Mouse (Mus musculus) midbrain, embryonic 15.5 days (tissue): ENCODE data around the gene Zfp408. TPM values are rescaled to one million over a fixed set of nuclear protein-coding genes. Genes with fewer than 3 reads are reported as not detected.

ENCODE experiments used
- ATAC-seq: fragments of 200-750 bp; cut with Nextera tagmentation; replicated peaks from 2 replicates; pipeline ENCODE4 v1.8.0; 2017; ENCODE audit warnings: moderate TSS enrichment
- H3K27ac ChIP-seq: fragments of 300-500 bp; sonication (generic); 2 replicates; pipeline ENCODE4 v1.5.1; 2015; ENCODE audit warnings: mild to moderate bottlenecking, inconsistent platforms
- H3K27me3 ChIP-seq: fragments of 300-500 bp; sonication (generic); replicated peaks from 2 replicates; pipeline ENCODE4 v1.6.1; 2015; ENCODE audit warnings: inconsistent platforms
- H3K36me3 ChIP-seq: fragments of 300-500 bp; sonication (generic); replicated peaks from 2 replicates; pipeline ENCODE4 v1.6.1; 2015; ENCODE audit warnings: inconsistent platforms
- H3K4me1 ChIP-seq: fragments of 300-500 bp; sonication (generic); 2 replicates; pipeline ENCODE4 v1.6.1; 2015; ENCODE audit warnings: inconsistent platforms
- H3K4me2 ChIP-seq: fragments of 300-500 bp; sonication (generic); 2 replicates; pipeline ENCODE4 v1.6.1; 2015; ENCODE audit warnings: inconsistent platforms, mild to moderate bottlenecking, moderate library complexity
- H3K4me3 ChIP-seq: fragments of 300-500 bp; sonication (generic); 2 replicates; pipeline ENCODE4 v1.5.1; 2015; ENCODE audit warnings: mild to moderate bottlenecking, inconsistent platforms
- H3K9ac ChIP-seq: fragments of 300-500 bp; sonication (generic); 2 replicates; pipeline ENCODE4 v1.6.1; 2015; ENCODE audit warnings: mild to moderate bottlenecking, inconsistent platforms
- H3K9me3 ChIP-seq: fragments of 300-500 bp; sonication (generic); 2 replicates; pipeline ENCODE4 v1.6.1; 2016; ENCODE audit warnings: inconsistent platforms
- whole genome bisulfite sequencing: fragments of 180-500 bp; shearing (Covaris S2); methylation state at CpG from one replicate; pipeline ENCODE4 v1.1.7; 2015; ENCODE audit warnings: mixed read lengths; 5-methylcytosine and 5-hydroxymethylcytosine counted together
- polyA plus RNA-seq: library from polyadenylated mRNA; unstranded; fragments of >200 nt; fragmentation: Nextera tagmentation; extraction: Ambion mirVana; gene quantifications from 2 replicates; pipeline ENCODE4 v1.2.1, GENCODE M21; 2015

Zfp408 gene
- polyA plus RNA-seq, 1 experiment from 2014 or later, result 18.3 TPM

DNA sequence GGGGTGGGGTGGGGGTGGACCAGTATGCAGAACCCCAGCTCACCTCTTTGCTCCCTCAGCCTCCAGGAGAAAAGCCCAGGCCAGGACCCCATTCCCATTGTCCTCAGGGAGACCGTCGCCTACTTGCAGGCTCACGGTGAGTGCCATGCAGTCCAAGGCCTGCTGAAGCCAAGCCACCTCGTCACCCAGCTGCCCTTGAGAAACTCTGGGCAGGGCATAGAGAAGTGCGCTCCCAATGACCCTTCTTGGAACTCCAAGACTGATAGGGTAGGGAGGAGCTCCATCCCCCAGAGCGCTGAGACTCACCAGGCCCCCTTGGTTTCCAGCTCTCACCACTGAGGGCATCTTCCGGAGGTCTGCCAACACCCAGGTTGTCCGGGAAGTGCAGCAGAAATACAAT lies 19.7 kb upstream of the Zfp408 start:
- Histone ChIP-seq H3K9ac (no peak overlapping the region), H3K36me3 (peaks cover 46% of the 10 kb centered on the region), H3K4me2 (no peak overlapping the region), H3K9me3 (no peaks in the 10 kb centered on the region), H3K27me3 (no peaks in the 10 kb centered on the region), H3K4me3 (no peak overlapping the region), H3K27ac (no peak overlapping the region), H3K4me1 (no peaks in the 10 kb centered on the region)
- WGBS, result 93% methylated on average over 8 of the region's 8 CpGs
- no peak for ATAC-seq

DNA sequence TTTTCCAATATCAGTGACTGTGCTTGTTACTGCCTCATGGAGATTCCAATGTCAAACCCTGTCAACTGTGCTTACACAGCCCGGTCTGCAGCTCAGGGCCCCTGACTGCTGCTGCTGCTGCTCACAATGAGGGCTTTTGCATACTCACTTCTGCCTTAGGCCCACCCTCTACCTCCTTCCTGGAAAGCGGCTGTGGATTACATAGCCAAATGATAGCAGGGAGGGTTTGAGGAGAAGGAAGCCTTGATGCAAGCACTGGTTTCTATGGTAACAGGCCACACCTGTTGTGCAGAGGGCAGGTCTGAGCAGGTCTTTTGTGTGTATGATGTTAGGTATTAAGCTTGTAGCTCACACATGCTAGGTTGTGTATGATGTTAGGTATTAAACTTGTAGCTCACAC lies 18.2 kb upstream of the Zfp408 start:
- Histone ChIP-seq H3K9ac (no peak overlapping the region), H3K36me3 (peaks cover 55% of the 10 kb centered on the region), H3K4me2 (no peak overlapping the region), H3K4me1 (no peaks in the 10 kb centered on the region), H3K4me3 (no peak overlapping the region), H3K27me3 (no peaks in the 10 kb centered on the region), H3K27ac (no peak overlapping the region), H3K9me3 (no peaks in the 10 kb centered on the region)
- 73% methylated on average over 2 of the region's 2 CpGs for WGBS
- ATAC-seq, result no peak

DNA sequence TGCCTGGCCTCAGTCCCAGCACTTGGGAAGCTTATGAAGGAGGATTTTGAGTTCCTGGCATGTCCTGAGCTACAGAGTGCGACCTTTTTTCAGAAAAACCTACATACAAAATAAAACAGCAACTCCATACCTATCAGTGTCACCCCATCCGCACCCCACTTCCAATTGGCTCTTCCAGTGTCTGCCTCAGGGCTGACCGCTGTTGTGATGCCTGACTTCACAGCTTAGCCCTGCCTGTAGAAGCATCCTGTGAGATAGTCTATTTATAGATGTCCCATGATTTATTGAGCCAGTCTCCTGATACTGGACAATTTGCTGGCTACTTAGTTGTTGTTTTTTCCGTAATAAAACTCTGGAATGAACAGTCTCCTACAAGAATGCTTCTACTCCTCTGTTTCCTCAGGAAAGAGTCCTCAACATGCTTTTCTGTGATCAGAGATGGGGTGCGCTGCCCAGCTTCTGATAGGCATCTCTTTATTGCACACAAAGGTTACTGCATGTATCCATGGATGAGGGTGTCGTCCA lies 16.9 kb upstream of the Zfp408 start:
- Histone ChIP-seq H3K9ac (no peak overlapping the region), H3K4me3 (no peak overlapping the region), H3K36me3 (peaks cover 63% of the 10 kb centered on the region), H3K4me2 (no peak overlapping the region), H3K9me3 (no peaks in the 10 kb centered on the region), H3K4me1 (no peaks in the 10 kb centered on the region), H3K27ac (no peak overlapping the region), H3K27me3 (no peaks in the 10 kb centered on the region)
- no peak for ATAC-seq
- 97% methylated on average over 6 of the region's 6 CpGs for WGBS

DNA sequence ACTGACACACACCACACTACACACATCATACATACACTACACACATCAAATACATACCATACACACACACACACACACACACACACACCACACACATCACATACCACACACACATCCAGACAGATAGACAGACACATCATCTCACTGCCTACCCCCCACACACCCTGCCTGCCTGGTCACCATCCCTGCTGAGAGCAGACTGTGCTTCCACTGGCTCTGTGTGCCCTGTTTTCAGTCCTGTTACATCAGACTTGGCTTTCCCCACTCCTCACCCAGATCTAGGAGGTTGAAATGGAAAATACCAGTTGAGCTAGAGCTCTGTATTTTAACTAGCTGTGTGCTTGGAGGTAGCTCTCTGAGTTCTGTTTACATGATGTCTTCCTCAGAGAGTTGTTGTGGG lies 15.2 kb upstream of the Zfp408 start:
- no peak overlapping the region for H3K4me2 ChIP-seq
- H3K27me3 ChIP-seq, result no peaks in the 10 kb centered on the region
- no peak overlapping the region for H3K9ac ChIP-seq
- ATAC-seq, result no peak
- no peaks in the 10 kb centered on the region for H3K4me1 ChIP-seq
- no peak overlapping the region for H3K4me3 ChIP-seq
- H3K27ac ChIP-seq, result no peak overlapping the region
- no peaks in the 10 kb centered on the region for H3K9me3 ChIP-seq
- H3K36me3 ChIP-seq, result peaks cover 58% of the 10 kb centered on the region

DNA sequence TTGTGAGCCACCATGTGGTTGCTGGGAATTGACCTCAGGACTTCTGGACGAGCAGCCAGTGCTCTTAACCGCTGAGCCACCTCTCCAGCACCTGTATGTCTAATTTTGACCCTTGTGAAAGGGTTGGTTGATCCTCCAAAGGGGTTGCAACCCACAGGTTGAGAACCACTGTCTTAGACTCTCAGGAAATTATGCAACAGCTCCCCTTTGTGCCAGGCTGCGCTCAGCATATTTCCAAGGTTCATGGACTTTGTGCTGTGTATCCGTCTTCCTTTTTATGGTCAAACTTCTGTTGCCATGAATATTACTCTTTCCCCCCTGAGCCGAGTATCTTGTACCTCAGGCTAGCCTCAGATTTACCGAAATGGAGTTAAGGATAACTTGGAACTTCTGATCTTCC lies 11.4 kb upstream of the Zfp408 start:
- Histone ChIP-seq H3K27me3 (no peaks in the 10 kb centered on the region), H3K27ac (no peak overlapping the region), H3K9ac (no peak overlapping the region), H3K4me2 (no peak overlapping the region), H3K36me3 (peaks cover 61% of the 10 kb centered on the region), H3K4me1 (no peaks in the 10 kb centered on the region), H3K9me3 (no peaks in the 10 kb centered on the region), H3K4me3 (no peak overlapping the region)
- 94% methylated on average over 6 of the region's 6 CpGs for WGBS
- no peak for ATAC-seq

DNA sequence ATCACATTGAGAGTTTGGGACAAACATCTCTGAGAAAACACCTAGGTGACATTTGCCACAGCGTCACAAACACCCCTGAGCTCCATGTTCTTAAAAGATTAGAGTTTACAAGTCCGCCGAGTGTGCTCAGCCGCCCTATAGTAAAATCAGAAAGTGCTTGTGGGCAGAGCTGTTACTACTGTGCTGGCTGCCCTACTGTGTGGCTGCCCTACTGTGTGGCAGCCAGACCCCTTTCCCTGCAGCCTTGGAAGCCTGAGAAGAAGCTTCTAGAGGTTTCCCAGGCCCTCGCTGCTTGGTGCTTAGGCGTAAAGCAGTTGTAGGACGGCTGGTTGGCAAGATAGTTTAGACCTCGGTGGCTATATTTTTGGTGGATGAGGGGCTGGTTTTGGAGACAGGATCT lies 10.1 kb upstream of the Zfp408 start:
- ATAC-seq, result no peak
- no peaks in the 10 kb centered on the region for H3K27me3 ChIP-seq
- H3K36me3 ChIP-seq, result peaks cover 61% of the 10 kb centered on the region
- H3K9ac ChIP-seq, result no peak overlapping the region
- no peak overlapping the region for H3K4me3 ChIP-seq
- no peaks in the 10 kb centered on the region for H3K9me3 ChIP-seq
- WGBS, result 97% methylated on average over 8 of the region's 8 CpGs
- no peak overlapping the region for H3K4me2 ChIP-seq
- H3K27ac ChIP-seq, result no peak overlapping the region
- H3K4me1 ChIP-seq, result no peaks in the 10 kb centered on the region

DNA sequence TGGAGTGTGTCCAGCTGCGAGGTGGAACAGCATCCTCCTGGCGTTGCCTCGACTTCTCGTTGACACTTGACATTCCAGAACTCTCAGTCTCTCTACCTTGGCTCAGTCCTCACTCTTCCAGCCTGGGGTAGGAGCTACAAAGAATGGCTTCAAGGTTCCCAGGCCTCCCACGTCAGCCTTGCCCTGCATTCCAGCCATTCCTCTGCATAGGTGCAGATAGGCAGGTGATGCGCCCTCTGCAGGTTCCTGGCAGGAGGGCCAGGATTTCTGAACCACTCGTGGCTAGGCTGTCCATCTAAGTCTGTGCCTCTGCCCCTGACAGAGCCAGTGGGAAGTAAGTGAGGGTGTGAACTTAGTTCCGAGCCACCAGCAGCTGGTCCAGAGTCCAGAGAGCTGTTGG lies 7.2 kb upstream of the Zfp408 start:
- peaks cover 11% of the 10 kb centered on the region for H3K4me1 ChIP-seq
- no peaks in the 10 kb centered on the region for H3K27me3 ChIP-seq
- ATAC-seq, result no peak
- peaks cover 38% of the 10 kb centered on the region; the same call in 1 of the 2 replicates for H3K36me3 ChIP-seq
- no peaks in the 10 kb centered on the region for H3K9me3 ChIP-seq
- H3K9ac ChIP-seq, result no peak overlapping the region
- H3K4me2 ChIP-seq, result no peak overlapping the region
- no peak overlapping the region for H3K4me3 ChIP-seq
- H3K27ac ChIP-seq, result no peak overlapping the region
- 73% methylated on average over 8 of the region's 8 CpGs for WGBS

DNA sequence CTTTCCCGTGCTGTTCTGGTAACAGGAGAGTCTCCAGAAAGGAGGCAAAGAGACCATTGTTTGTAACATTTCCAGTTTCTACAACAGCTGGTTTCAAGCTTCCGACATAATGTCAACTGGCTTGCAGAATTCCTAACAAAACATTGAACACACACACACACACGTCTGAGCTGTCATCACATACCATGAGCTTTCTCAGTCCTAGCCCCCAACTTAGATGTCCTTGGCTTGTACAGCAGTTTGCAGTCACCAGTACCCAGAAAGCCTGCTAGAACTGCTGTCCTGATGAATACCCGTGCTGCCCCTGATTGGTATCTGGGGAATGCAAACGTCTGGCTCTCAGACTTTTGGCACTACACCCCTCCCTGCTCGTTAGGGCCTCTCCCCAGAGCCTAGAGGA lies 6.2 kb upstream of the Zfp408 start:
- ATAC-seq, result no peak
- H3K9me3 ChIP-seq, result no peaks in the 10 kb centered on the region
- H3K27me3 ChIP-seq, result no peaks in the 10 kb centered on the region
- H3K4me2 ChIP-seq, result no peak overlapping the region
- peaks cover 21% of the 10 kb centered on the region for H3K4me1 ChIP-seq
- peaks cover 38% of the 10 kb centered on the region; the same call in 1 of the 2 replicates for H3K36me3 ChIP-seq
- 83% methylated on average over 6 of the region's 6 CpGs for WGBS
- H3K9ac ChIP-seq, result no peak overlapping the region
- H3K4me3 ChIP-seq, result no peak overlapping the region
- H3K27ac ChIP-seq, result no peak overlapping the region

DNA sequence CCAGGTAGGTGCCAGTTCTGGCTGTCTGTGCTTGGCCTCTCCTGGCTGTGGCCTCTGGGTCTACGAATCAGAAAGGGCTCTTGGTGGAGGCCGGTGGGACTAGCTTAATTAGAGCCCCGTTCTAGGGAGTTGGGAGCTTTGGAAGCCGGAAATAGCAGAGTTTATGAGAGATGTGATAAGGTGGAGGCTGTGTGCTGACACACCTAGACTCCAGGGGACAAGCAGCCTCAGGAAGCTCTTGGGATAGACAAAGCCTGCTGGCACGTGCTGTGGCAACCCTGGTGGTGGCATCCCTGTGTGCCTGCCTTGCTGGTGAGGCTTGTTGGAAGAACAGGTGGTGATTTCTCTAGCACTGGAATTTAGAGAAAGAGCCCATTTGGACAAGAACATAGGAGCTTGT lies 5.8 kb upstream of the Zfp408 start:
- H3K36me3 ChIP-seq, result peaks cover 38% of the 10 kb centered on the region; the same call in 1 of the 2 replicates
- no peak overlapping the region for H3K9ac ChIP-seq
- peaks cover 25% of the 10 kb centered on the region for H3K4me1 ChIP-seq
- ATAC-seq, result no peak
- no peak overlapping the region for H3K27ac ChIP-seq
- H3K4me3 ChIP-seq, result no peak overlapping the region
- H3K4me2 ChIP-seq, result no peak overlapping the region
- WGBS, result 96% methylated on average over 5 of the region's 5 CpGs
- no peaks in the 10 kb centered on the region for H3K27me3 ChIP-seq
- H3K9me3 ChIP-seq, result no peaks in the 10 kb centered on the region

DNA sequence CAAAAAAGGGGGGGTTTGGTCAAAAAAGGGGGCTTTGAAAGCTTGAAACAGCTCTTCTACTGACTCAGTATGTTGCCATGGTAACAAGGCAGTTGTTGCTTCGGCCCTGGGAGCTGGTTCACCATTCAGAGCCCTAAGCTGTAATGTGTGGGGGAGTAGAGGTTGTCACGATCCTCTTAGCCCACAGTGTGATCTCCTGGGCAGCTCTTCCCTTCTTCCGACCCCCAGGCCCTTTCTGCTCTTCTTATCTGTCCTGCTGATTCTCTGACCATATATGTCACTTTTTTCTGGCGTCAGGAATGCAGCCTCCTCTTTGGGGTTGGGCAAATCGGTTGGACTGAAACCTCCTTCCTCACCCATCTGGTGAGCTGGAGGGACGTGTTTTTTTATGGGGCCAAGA lies 3.3 kb upstream of the Zfp408 start:
- Histone ChIP-seq H3K4me1 (peaks cover 37% of the 10 kb centered on the region), H3K9ac (no peak overlapping the region), H3K4me3 (no peak overlapping the region), H3K9me3 (no peaks in the 10 kb centered on the region), H3K27me3 (no peaks in the 10 kb centered on the region), H3K4me2 (no peak overlapping the region), H3K27ac (no peak overlapping the region), H3K36me3 (peaks cover 27% of the 10 kb centered on the region; the same call in 1 of the 2 replicates)
- WGBS, result 41% methylated on average over 6 of the region's 6 CpGs
- no peak for ATAC-seq

DNA sequence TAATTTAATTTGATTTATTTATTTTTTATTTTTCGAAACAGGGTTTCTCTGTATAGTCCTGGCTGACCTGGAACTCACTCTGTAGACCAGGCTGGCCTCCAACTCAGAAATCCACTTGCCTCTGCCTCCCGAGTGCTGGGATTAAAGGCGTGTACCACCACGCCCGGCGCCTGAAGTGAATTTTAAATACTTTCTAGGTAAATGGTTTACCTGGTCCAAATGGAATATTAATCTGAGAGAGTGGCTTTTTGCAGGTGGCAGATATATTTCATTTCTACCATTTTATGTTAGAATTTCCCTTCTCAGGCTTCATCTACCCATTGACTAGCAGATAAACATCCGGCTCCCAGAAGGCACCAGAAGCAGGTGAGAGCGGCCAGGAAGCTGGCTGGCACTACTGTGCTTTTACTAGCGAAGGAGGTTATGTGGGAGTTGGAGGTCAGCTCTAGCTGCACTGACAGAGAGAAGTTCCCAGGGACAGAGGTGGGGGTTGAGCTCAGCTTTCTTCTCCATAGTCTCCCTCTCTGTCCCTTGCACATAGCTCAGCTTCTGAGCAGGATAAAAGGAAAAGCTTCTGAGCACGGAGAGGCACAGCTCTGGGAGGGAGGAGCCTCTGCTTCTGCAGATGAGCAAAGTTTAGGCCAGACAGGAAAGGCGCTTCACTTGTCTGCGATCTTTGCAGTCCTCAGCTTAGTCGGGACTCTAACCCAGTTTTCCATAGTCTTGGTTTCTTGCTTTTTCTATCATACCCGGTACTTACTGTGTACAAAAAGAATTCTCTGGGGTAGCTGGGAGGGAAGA lies 2.1 kb upstream of the Zfp408 start:
- Histone ChIP-seq H3K4me1 (peaks cover 39% of the 10 kb centered on the region), H3K27me3 (no peaks in the 10 kb centered on the region), H3K9ac (no peak overlapping the region), H3K27ac (no peak overlapping the region), H3K4me3 (no peak overlapping the region), H3K4me2 (no peak overlapping the region; the same call in 1 of the 2 replicates), H3K9me3 (no peaks in the 10 kb centered on the region), H3K36me3 (peaks cover 25% of the 10 kb centered on the region; the same call in 1 of the 2 replicates)
- 88% methylated on average over 14 of the region's 14 CpGs for WGBS
- ATAC-seq, result no peak

DNA sequence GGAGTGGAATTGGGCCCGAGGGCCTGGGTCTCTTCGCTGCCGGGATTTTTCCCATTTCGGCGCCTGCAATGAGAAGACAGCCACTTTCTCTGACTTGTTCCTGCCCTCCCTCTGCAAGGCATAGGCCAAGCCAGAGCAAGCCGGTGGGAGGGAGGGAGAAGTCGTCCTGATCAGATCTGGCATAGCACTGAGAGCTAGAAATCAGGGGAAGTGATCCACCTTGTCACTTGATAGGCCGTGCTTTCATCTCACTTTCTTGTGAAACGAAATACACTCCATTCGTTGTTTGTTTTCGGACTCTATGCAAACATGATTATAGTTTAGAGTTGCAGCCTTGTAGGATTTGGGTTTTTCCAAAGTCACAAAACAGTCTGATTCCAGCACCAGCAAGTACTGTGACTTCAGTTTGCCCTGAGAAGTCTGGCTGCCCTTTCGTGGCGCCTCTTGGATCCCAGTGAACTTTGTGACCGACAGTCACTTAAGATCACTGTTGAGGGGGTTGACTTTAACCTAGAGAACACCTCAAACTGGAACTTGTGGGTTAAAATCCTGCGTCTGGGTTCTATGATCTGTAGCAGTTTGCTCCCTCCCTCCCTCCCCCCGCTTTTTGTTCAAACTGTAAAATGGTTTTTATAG lies 887 bp upstream of the Zfp408 start:
- Histone ChIP-seq H3K4me2 (peak overlapping the region; percentile 53), H3K9me3 (no peaks in the 10 kb centered on the region), H3K36me3 (peaks cover 34% of the 10 kb centered on the region), H3K9ac (peak overlapping the region; percentile 67), H3K27ac (peak overlapping the region; percentile 87), H3K4me1 (peaks cover 39% of the 10 kb centered on the region), H3K4me3 (peak overlapping the region; percentile 89), H3K27me3 (no peaks in the 10 kb centered on the region)
- peak; percentile 59 for ATAC-seq
- WGBS, result 16% methylated on average over 16 of the region's 16 CpGs
